Mouse (Mus musculus) hindbrain, postnatal 0 days (tissue): Measurements from ENCODE around the gene Gnaq. TPM values are rescaled to one million over a fixed set of nuclear protein-coding genes. Genes with fewer than 3 reads are reported as not detected.

Experiments
- ATAC-seq: fragments of 200-750 bp; cut with Nextera tagmentation; 2 replicates; pipeline ENCODE4 v1.8.0; 2017; ENCODE audit warnings: mild to moderate bottlenecking, moderate TSS enrichment, moderate library complexity
- DNase-seq: peaks from one replicate; pipeline ENCODE4 v3.0.0-alpha.2; 2015; ENCODE audit warnings: low spot score
- H3K27ac ChIP-seq: fragments of 300-500 bp; sonication (generic); 2 replicates; pipeline ENCODE4 v1.5.1; 2014; ENCODE audit warnings: mild to moderate bottlenecking
- H3K27me3 ChIP-seq: fragments of 300-500 bp; sonication (generic); 2 replicates; pipeline ENCODE4 v1.6.1; 2014; ENCODE audit warnings: low read length, mixed read lengths; ENCODE audit not compliant: insufficient read depth
- H3K36me3 ChIP-seq: fragments of 300-500 bp; sonication (generic); 2 replicates; pipeline ENCODE4 v1.6.1; 2014; ENCODE audit warnings: low read length, mixed read lengths; ENCODE audit not compliant: insufficient read depth
- H3K4me1 ChIP-seq: fragments of 300-500 bp; sonication (generic); 2 replicates; pipeline ENCODE4 v1.6.1; 2014; ENCODE audit warnings: antibody characterized with exemption, low read length, mixed read lengths; ENCODE audit not compliant: insufficient read depth
- H3K4me2 ChIP-seq: fragments of 300-500 bp; sonication (generic); 2 replicates; pipeline ENCODE4 v1.6.1; 2014; ENCODE audit warnings: low read depth, mild to moderate bottlenecking, low read length, moderate library complexity, mixed read lengths
- H3K4me3 ChIP-seq: fragments of 300-500 bp; sonication (generic); 2 replicates; pipeline ENCODE4 v1.5.1; 2014; ENCODE audit warnings: low read length
- H3K9ac ChIP-seq: fragments of 300-500 bp; sonication (generic); replicated peaks from 2 replicates; pipeline ENCODE4 v1.6.1; 2014; ENCODE audit warnings: mild to moderate bottlenecking, low read length, moderate library complexity, mixed read lengths
- H3K9me3 ChIP-seq: fragments of 300-500 bp; sonication (generic); 2 replicates; pipeline ENCODE4 v1.6.1; 2016; ENCODE audit warnings: low read length, mixed read lengths
- CTCF ChIP-seq: IDR thresholded peaks from 2 replicates; pipeline ENCODE4 v1.5.1; 2016; ENCODE audit warnings: antibody characterized with exemption, control low read depth, low read depth
- WGBS: fragments of 180-500 bp; shearing (Covaris S2); extraction: QIAGEN DNeasy Blood & Tissue Kit; methylation state at CpG from one replicate; pipeline ENCODE4 v1.1.7; 2014; 5-methylcytosine and 5-hydroxymethylcytosine counted together
- polyA plus RNA-seq: library from polyadenylated mRNA; unstranded; fragments of >200 nt; fragmentation: Nextera tagmentation; extraction: Ambion mirVana; gene quantifications from 2 replicates; pipeline ENCODE4 v1.2.1, GENCODE M21; 2015
- total RNA-seq: library from RNA; depleted of rRNA; stranded (reverse); fragments of >200 nt; gene quantifications from 2 replicates; pipeline ENCODE4 v1.2.3, GENCODE M21; 2014

Gnaq gene
- total and polyA plus RNA-seq, 2 experiments from 2014 or later = 85.7 to 101 TPM

DNA sequence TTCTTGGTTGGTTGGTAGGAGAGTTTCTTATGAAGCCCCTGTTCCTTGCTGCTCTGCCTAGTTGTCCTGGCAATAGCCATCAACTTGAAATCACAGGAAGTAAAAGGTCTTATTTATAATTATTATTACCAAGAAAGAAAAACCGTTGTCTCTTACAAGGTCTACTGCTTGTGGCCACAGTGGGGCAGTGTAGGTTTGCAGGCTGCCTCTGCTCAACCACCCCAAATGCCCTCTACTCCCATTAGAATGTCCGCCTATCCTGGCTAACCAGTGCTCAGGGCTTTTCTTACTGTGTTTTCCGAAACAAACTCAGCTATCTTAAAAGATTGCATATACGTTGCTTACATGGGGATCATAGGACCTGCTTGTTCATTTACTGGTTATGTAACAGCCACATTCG lies 226.3 kb downstream of the Gnaq start:
- Histone ChIP-seq H3K36me3 (no peaks in the 10 kb centered on the region), H3K27ac (no peak overlapping the region), H3K27me3 (no peaks in the 10 kb centered on the region), H3K9ac (no peak overlapping the region), H3K4me2 (no peak overlapping the region), H3K4me1 (no peaks in the 10 kb centered on the region), H3K4me3 (no peak overlapping the region), H3K9me3 (no peaks in the 10 kb centered on the region)
- WGBS = 70% methylated on average over 5 of the region's 5 CpGs
- TF ChIP-seq CTCF = peak; percentile 76
- no peak for ATAC-seq
- peak; percentile 64 for DNase-seq

DNA sequence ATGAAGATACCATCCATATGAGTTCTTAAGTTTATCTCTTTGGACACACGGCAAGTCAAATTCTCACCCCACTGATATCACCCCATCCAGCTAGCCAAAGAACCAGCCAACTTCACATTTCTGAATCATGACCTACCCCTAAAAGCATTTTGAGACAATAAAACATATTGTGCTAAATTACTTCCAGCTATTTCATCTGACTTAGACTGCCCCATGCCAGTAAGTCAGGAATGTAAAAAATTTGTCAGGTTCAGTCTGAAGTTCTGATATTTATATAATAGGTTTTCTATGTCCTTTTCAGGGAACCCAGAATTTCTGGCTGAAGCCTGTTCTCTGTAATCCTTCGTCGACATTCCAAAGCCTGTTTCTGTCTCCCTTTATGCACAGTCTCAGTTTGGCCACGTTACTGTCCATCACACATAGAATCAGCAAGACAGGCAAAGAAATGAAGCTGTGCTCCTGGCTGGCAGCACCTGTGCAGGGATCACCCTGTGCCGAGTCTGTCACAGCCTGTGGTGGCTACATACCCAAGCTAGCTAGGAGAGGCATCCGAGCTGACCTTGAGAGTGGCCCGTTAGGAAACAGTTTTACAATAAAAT lies 233.9 kb downstream of the Gnaq start:
- no peaks in the 10 kb centered on the region for H3K36me3 ChIP-seq
- no peaks in the 10 kb centered on the region for H3K9me3 ChIP-seq
- ATAC-seq (no peak), DNase-seq (no peak)
- H3K4me1 ChIP-seq = no peaks in the 10 kb centered on the region
- no peaks in the 10 kb centered on the region for H3K27me3 ChIP-seq
- no peak overlapping the region for H3K9ac ChIP-seq
- no peak overlapping the region for H3K4me2 ChIP-seq
- WGBS = 68% methylated on average over 7 of the region's 7 CpGs
- no peak for TF ChIP-seq CTCF
- H3K4me3 ChIP-seq = no peak overlapping the region
- no peak overlapping the region; the same call in 1 of the 2 replicates for H3K27ac ChIP-seq

DNA sequence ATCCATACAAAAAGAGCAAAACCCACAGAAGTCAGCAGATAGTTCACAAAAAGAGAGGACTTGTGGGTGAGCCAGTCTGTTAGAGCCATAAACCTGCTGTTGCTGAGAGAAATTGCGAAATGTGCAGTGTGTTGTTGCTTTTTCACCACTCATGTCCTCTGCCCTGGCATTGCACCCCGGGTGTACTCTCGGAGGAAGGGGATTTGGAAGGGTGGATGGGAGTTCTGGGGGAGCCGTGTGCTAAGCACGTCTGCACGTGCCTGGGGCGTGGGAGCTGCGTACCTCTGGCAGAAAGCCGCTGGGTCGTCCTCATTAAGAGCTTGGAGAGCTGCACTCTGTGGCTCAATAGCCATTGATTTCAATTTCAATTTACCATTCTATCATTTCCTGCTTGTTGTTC lies 234.6 kb downstream of the Gnaq start:
- Histone ChIP-seq H3K36me3 (no peaks in the 10 kb centered on the region), H3K27me3 (no peaks in the 10 kb centered on the region), H3K4me3 (no peak overlapping the region), H3K27ac (peak overlapping the region; percentile 5; the same call in 1 of the 2 replicates), H3K4me2 (no peak overlapping the region), H3K9ac (no peak overlapping the region), H3K9me3 (no peaks in the 10 kb centered on the region), H3K4me1 (no peaks in the 10 kb centered on the region)
- no peak for TF ChIP-seq CTCF
- ATAC-seq = peak; percentile 44; the same call in 1 of the 2 replicates
- peak; percentile 25 for DNase-seq
- 58% methylated on average over 10 of the region's 10 CpGs for WGBS

DNA sequence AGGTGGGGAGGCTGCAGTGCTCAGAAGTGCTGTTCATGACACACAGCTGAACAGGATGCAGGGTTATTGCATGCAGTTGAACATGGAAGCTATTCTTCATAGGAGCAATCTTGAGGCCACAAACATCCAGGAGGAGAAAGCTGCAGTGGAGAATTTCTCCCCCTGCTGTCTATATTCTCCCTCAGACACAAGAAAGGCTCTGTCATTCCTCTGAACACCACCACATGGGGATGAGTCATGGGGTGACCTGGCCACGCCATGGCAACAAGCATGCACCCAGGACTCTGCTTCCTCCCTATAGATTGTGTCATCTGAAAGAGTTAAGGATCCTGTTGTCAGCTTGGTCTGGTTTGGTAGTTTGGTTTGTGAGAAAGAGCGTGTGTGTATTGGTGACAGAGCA lies 239.0 kb downstream of the Gnaq start:
- TF ChIP-seq CTCF = no peak
- WGBS = 73% methylated on average over 2 of the region's 2 CpGs

DNA sequence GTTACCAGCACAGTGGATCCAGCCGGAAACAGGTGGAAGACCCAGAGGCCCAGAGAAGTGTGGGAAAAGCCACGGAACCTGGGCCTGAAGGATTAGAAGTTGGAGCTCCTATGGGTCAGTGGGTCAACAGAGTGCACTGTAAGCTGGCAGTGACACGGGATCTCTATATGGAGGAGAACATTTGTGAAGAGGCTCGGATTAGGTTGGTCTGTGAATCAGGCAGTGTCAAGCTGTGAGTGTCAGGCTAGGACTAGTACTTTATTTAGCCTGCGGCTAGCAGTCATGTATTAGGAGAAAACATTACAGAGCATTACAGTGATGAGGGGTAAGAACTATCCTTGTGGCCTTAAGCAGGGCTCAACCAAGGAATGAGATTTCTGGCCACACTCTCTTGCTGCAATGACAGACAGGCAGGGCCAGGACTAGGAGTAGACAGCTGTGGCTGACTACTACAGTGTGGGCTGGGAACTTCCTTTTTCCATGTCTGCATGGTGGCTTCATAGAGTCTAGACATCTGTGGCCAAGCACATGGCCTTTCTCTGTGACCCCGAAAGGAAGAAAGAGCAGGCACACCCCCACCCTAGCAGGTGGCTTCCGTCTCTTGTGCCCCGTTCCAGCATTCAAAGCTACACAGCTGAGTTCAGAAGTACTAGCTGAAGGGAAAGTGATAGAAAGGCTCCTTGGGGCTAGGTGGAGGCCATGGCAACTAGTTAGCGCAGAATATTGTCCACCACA lies 240.3 kb downstream of the Gnaq start:
- DNase-seq = no peak
- WGBS = 65% methylated on average over 9 of the region's 9 CpGs
- ATAC-seq = peak; percentile 52
- Histone ChIP-seq H3K4me1 (peaks cover 4% of the 10 kb centered on the region; the same call in 1 of the 2 replicates), H3K27me3 (no peaks in the 10 kb centered on the region), H3K27ac (0 out of 2 replicates have a peak overlapping the region, but pooled peaks have one; percentile 29), H3K9me3 (no peaks in the 10 kb centered on the region), H3K9ac (no peak overlapping the region), H3K4me2 (no peak overlapping the region), H3K4me3 (no peak overlapping the region), H3K36me3 (no peaks in the 10 kb centered on the region)
- no peak for TF ChIP-seq CTCF

More for the DNA sequence above, 239.0 kb downstream of the Gnaq start:
- no peak overlapping the region for H3K4me2 ChIP-seq
- H3K4me3 ChIP-seq = no peak overlapping the region
- no peak overlapping the region for H3K9ac ChIP-seq
- H3K27me3 ChIP-seq = no peaks in the 10 kb centered on the region
- H3K4me1 ChIP-seq = peaks cover 4% of the 10 kb centered on the region; the same call in 1 of the 2 replicates
- H3K27ac ChIP-seq = no peak overlapping the region
- no peak for ATAC-seq
- DNase-seq = no peak
- no peaks in the 10 kb centered on the region for H3K36me3 ChIP-seq
- no peaks in the 10 kb centered on the region for H3K9me3 ChIP-seq

DNA sequence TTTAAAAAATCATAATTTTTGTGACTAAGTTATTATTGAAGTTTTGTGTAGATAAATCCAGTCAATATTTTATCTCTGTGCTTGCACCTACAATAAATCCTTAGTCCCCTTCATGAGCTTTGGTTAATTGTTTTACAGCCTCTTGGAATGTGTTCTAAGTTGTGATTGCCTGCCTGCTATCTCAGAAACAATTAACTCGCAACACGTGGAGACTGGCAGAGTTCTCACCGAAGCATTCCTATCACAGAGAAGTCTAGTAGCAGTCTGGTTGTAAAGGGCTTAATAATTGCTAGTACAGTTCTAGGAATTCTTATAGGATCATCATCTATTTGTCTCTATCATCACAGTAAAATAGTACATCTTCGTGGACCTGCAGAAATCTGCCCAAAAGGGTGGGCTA lies 243.2 kb downstream of the Gnaq start:
- no peaks in the 10 kb centered on the region for H3K27me3 ChIP-seq
- no peak for ATAC-seq
- no peak overlapping the region for H3K9ac ChIP-seq
- no peak overlapping the region for H3K4me2 ChIP-seq
- no peak overlapping the region for H3K27ac ChIP-seq
- TF ChIP-seq CTCF = no peak
- 71% methylated on average over 4 of the region's 4 CpGs for WGBS
- no peak overlapping the region for H3K4me3 ChIP-seq
- no peaks in the 10 kb centered on the region for H3K9me3 ChIP-seq
- 0 out of 2 replicates have a peak, but pooled peaks cover 3% of the 10 kb centered on the region for H3K36me3 ChIP-seq
- H3K4me1 ChIP-seq = peaks cover 4% of the 10 kb centered on the region; the same call in 1 of the 2 replicates
- no peak for DNase-seq

DNA sequence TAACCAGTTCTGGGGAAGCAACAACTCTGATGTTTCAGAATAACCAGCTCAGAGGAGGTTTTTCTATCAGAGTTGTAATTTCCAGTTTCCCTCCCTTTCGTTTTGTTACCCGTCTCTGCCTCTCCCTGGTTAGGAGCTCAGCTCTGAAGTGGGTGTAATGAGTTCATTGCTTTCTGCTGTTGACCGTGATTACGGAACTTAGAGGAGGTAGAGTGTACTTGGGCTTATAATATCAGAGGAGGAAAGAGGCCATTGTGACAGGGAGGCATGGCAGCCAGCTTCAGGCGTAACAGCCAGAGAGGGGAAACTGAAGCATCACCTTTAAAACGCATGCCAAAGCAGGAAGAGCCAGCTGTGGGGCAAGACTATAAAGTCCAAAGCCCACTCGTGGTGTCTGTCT lies 245.9 kb downstream of the Gnaq start:
- H3K27me3 ChIP-seq = no peaks in the 10 kb centered on the region
- no peak overlapping the region for H3K4me2 ChIP-seq
- no peak for TF ChIP-seq CTCF
- 0 out of 2 replicates have a peak, but pooled peaks cover 3% of the 10 kb centered on the region for H3K36me3 ChIP-seq
- no peak overlapping the region for H3K9ac ChIP-seq
- no peak for ATAC-seq
- H3K4me3 ChIP-seq = no peak overlapping the region
- no peaks in the 10 kb centered on the region for H3K4me1 ChIP-seq
- H3K9me3 ChIP-seq = no peaks in the 10 kb centered on the region
- WGBS = 86% methylated on average over 7 of the region's 7 CpGs
- H3K27ac ChIP-seq = no peak overlapping the region
- DNase-seq = no peak
